Mouse (Mus musculus) cerebellum, adult 2 months (tissue): ENCODE results near the gene Fus.

Experiments
- CTCF ChIP-seq: fragments of 200-500 bp; IDR thresholded peaks from 2 replicates; pipeline ENCODE4 v1.5.1; 2011; ENCODE audit warnings: low read depth, mild to moderate bottlenecking, control low read depth, low read length, moderate library complexity, borderline replicate concordance; ENCODE audit not compliant: insufficient read depth
- POLR2A ChIP-seq: fragments of 200-500 bp; IDR thresholded peaks from 2 replicates; pipeline ENCODE4 v1.6.1; 2011; ENCODE audit warnings: low read length, control low read depth, borderline replicate concordance; ENCODE audit not compliant: insufficient read depth

GRCm38 (mm10) chr7:127978856-127979255 lies 11.6 kb downstream of the Fus start:
- no peak for TF ChIP-seq CTCF
- TF ChIP-seq POLR2A: no peak
